Mouse (Mus musculus): Measurements from ENCODE around the gene Blmh.

Blmh gene

DNA sequence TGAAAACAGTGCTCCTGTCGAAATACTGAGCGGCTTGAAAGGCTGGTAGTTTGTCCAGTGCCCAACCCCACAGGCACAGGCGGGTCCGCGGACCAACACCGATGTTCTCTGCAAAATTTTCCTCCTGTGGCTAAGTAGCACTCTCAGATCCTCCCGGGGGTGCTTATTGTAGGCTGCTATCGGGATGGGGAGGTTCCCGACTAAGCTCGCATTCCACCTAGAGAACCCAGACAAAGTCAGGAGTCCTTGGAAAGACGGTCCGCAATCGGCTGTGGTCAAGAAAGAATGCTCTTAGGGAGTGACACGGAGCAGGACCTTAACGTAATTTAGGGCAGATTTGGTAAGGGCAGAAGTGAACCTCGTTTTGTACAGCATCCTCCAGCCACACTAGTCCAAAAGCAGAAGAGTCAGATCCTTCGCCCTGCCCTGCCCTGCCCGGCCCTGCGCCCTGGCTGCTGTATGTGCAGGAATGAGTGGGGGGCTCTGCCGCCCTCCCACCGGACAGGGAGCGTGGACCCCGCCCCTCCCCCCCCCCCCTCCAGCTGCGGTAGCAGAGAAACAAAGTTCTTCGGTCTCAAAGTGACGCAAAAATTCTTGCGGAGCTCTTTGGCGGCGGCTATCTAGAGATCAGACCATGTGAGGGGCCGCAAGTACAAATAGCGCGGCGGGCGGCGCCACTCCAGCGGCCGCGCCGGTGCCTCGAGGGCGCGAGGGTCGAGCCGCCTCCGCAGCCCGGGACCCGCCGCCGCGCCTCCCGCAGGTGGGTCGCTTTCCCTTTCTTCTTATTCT lies 73.5 kb downstream of the Blmh start, which contains the start of gene Slc6a4:
Gene Slc6a4, plus strand, starts transcription at position 688 of the 789 bp plus-strand sequence.
- ATAC-seq (ENCODE audit: low TSS enrichment): no peak

DNA sequence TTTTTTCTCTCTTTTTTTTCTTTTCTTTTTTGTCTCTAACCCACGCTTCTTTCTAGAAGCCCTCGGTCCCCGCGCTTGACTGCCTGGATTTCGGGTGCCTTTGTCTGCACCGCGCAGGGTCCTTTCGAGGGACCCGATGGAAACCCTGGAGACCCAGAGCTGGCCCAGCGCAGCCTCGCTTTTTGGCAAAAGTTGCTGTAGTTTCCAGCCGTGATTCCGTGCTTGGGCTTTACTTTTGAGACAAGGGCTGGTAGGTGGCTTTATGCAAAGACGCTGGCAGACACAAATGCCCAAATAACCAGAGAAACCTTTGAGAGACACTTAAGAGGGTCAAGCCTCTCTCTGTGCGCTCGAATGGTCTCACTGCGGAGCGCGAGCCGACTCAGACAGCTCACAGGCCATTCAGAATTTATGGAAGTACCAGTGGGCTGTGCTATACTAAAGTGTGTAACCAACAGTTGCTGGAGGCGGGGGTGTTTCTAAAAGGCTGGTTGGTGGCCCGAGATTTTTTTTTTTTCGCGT lies 74.2 kb downstream of the Blmh start:
- no peak for ATAC-seq (ENCODE audit: low TSS enrichment)

DNA sequence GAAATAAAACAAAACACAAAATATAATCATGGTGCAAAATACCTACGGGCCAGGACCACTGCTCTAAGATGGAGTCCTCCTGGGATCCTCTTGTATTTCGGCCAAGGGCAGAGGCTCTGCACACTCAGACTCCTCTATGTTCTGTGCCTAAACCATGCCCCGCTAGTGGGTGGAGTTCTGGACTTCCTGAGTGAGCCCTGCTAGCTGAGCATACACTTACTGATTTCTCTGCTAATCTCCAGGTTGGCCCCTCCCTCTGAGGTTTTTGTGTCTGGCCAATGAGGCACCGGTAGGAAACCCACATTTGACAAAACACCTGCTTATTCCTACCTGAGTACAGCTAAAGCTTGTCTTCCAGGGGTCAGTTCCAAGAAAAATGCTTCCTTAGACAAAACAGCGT lies 76.1 kb downstream of the Blmh start:
- no peak for ATAC-seq (ENCODE audit: low TSS enrichment)

DNA sequence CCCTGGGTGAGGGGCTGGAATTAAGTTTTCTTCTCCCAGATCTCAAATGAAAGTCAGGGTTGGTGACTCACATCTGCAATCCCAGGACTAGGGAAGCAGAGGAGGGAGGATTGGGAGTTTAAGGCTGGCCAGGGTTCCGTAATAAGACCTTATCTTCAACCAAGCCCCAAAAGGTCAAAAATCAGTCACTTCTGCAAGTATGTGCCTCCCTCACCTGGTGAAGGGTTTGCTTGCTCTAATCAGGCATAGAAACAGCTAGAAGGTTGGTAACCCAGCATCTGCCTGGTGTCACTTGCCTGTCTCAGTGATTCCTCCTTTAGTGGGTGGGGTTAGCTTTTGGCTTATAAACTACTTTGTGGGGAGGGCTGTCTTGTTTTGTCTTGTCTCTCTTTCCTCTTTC lies 77.8 kb downstream of the Blmh start:
- ATAC-seq (ENCODE audit: low TSS enrichment): no peak

DNA sequence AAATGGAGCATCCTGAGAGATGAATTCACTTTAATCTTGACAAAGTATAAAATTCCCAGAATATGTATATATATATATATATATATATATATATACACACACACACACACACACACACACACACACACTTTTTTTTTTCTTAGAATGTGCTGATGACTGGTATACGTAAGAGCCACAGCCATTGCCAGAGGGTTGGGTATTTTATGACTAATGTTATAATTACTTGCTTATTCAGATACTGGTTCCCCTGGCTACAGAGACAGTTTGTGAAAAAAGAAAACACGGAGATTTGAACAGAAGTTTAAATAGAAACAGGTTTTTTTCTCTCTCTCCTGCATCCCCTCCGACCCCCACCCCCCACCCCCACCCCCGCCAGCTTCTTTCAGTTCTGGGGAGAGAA lies 81.3 kb downstream of the Blmh start:
- no peak for ATAC-seq (ENCODE audit: low TSS enrichment)

DNA sequence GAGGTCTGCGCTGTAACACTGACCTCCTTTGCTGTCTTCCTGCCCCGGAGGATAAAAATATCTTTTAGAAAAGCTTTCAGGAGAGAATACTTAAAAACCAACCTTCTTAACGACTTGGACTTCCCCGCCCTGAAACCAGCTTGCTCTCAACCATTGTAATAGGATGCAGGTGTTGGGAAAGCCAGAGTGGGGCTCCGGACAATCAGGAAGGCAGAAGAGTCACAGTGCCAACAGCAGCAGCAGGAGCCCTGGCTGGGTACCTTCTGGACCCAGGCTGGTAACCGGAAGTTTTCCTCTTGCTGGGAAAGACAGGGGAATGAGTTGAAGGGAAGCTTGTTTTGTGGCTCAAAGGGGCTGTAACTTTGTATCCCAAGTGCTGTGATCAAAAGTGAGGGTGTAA lies 82.0 kb downstream of the Blmh start:
- no peak for ATAC-seq (ENCODE audit: low TSS enrichment)

DNA sequence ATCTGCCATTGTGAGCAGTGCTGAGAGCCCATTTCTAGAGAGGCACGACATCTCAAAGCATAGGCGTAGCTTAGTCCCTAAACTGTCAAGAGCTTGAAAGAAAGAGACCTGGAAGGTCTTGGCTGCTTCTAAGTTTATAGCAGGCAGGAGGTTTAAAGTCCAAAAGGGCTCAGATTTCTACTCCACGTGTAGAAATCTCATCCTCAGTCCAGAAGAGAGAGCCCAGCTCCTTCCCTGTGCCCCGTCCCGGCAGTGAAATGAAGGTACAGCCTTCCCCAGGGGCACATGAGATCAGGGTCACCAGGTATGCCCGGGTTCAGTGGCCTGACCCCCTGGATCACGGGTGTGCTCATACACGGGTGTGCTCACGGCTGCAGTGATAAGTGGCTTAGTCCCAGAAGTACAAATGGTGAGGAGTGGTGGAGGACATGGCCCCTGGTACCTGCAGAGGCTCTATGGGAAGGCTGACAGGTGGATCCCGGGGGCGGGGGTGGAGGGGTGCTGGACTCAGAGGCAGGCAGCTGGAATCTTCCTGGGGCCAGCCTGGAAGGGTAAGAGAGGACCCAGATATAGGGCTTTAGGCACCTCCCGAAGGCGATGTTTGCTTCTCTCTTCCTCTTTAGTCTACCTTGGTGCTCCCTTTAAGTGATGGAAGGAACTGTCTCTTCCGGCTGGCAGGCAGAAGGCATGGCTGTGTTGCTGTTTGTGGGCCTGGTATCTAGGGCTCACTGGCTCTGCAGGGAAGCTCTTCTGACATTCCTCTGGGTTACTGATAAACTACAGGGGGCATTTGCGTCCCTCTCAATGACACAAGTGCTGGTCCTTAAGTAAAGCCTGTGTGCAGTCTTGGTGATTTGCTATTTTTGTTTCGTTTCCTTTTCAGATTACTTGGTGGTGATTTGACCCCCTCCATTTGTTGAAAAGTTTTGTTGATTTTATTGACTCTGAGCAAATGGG lies 84.7 kb downstream of the Blmh start:
- no peak for ATAC-seq (ENCODE audit: low TSS enrichment)

DNA sequence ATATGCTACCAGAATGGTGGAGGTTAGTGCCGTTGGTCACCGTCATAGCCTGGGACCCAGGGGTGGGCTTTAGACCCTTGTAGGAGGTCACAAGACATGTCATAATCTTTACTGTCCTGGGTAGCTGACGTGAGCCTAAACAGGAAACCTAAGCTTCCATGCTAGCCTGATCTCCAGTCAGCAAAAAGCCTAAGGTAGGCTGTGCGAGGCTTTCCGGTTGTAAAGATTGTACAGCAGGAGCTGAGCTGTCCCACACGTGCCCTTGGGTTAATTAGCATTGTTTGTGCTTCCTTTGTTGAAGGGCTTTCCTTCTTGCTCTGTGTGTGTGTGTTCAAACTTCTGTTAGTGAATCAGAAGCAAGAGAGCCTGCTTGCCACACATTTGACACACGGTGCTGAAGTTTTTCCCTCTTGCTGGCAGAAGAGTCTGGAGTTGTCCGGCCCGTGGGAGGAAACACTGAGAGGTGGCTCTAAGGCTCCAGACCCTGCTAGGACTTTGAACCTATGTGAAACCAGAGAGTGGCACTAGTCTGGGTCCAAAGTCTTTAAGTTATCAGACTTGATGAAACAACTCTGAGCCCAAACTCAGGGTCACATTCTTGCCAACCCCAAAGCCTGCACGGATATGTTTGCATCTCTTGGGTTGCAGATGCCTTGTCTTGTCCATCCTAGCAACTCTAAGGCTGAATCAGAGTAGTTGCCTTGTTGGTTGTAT lies 86.3 kb downstream of the Blmh start:
- no peak for ATAC-seq (ENCODE audit: low TSS enrichment)

DNA sequence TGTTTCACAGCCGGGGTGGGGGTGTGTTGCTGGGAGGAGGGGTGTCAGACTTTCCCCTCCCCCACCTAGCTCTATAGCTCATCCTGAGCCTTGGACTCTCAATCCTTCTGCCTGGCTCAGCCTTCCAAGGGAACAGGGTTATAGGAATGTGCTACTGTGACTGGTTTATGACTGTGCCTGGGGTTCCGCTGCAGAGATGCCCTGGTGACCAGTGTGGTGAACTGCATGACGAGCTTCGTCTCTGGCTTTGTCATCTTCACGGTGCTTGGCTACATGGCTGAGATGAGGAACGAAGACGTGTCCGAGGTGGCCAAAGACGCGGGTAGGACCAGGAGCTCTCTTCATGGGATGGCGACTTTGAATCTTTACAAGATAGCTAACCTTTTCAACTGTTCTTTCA lies 93.4 kb downstream of the Blmh start:
- ATAC-seq (ENCODE audit: low TSS enrichment): no peak

DNA sequence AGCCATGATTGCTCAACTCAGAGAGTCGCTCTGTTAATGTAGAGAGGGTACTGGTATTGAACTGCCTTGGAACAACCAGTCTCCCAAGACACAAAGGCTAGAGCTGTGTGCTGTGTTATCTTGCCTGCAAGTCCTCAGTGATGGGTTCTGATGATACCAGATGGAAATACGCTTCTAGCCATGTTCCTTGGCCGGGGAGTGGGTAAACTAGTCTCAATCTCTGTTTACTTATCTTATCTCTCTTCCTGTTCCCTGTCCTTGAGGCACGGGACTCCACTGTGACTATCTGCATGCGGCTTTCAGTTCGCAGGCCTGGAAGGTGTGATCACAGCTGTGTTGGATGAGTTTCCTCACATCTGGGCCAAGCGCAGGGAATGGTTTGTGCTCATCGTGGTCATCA lies 94.9 kb downstream of the Blmh start:
- ATAC-seq (ENCODE audit: low TSS enrichment): no peak

DNA sequence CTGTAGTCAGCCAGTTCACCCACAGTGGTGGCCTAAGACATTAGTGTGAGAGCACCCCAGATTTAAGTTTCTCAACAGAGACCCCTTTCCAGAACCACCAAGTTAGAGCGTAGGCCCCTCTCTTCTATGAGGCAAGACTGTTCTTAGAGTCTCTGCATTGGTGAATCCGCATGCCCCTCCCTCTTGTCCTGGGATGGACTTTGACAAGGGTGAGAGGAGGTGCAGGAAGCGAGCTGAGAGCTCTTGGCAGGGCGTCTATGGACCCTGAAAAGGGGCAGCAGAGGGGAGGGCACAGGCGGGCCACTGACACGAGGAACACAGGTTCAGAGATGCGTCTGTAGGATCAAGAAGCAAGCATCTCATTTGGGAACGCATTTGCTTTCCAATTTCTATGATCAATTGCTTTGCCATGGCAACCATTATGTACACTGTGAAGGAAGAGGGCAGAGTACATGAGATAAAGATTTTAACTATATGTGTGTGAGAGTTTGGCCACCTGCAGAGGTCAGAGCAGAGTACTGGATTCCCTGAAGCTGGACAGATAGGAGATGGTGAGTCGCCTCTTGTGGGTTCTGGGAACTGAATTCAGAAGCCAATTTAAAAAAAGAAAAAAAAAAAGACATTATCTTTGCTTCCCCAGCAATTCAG lies 97.3 kb downstream of the Blmh start:
- ATAC-seq (ENCODE audit: low TSS enrichment): no peak

DNA sequence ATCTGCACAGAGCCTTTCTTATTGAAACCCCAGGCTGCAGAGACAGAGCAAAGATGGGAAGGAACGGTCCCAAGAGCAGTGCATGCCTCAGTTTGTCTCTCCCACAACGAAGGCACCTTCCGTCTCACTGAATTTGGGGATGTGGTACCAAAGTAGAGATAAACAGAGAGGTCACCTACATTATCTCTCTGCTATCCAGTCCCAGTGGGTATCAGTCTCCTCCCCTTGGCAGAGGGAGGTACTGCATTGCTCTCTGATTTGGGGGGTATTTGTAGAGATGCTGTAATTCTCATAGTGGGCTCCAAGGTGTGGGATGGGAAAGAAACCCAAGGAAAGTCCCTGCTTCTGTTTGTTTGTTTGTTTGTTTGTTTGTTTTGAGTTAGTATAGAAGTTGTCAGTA lies 102.0 kb downstream of the Blmh start:
- ATAC-seq (ENCODE audit: low TSS enrichment): no peak

DNA sequence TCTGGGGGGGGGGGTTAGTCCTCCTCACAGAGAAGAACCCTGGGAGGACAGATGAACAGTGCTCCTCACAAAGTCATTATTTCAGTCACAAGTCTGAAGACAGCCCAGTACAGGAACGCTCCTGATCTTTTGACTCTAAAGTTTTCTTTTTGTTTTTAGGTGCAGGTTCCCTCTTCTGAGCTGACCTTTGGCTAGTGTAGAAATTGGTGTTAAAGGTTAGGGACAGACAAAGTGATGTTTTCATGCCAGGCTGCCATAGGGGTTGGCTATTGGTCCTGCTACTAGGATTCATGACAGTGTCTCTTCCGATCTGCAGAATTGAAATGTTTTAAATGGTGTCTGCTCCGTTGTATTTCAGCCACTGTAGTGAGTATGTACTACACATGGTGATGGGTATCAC lies 103.5 kb downstream of the Blmh start:
- ATAC-seq (ENCODE audit: low TSS enrichment): no peak

DNA sequence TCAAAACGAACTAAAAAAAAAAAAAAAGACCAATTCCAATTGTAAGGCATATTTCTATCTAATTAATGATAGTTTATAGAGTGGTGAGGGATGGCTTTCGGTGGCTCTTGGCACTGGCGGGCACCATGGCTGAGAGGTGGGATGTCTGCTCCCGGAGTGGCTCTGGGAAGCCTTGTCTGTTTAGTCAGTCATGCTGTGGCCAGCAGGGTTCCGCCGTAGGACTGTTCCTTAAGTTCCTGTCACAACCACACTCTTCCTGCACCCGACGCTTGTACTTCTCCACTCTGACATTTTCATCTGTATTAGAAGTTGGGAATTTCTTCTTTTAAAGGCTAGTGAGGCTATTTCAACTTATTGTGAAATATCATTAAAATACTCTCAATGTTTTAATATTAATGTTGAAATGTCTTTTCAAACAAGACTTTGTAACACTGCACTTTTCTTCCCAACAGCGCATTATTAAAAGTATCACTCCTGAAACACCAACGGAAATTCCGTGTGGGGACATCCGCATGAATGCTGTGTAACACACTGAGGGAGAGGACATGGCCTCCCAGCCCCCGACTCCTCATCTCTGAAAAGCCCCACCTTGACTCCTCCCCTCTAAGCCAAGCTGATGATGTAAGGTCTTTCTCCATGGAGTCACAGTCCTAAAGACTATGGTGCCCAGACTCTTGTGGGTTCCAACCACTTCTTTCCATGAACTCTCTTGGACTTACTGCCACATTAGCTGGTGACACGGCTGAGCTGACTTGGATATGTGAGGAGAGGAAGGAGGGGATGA lies 106.7 kb downstream of the Blmh start:
- no peak for ATAC-seq (ENCODE audit: low TSS enrichment)
